Mouse (Mus musculus): Measurements from ENCODE around the gene Ric1. TPM values are rescaled to one million over a fixed set of nuclear protein-coding genes. Genes with fewer than 3 reads are reported as not detected.

Gene Ric1
- total RNA-seq, 4 experiments from 2014 or later = 35.9 to 48.6 (median 44.7) TPM

DNA sequence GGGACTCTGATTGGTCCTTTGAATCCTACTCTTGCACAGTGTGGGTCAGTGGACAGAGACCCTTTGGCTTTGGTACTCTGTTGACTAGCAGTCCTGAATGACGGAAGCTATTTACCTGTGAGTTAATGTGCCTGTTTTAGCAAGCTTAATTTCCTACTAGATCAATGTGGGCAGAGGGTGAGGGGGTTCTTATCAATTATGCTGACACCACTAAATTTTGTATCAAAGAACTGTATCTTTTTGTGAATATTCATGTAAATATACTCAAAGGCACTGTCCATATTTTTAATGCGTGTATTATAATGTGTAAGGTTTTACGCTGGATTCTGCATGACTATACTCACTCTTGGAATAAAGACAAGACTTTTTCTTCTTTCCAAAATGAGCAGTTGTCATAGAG is 82.6 kb downstream of the Ric1 start:
- DNase-seq (ENCODE audit: low spot score in 2 of 2) = no peak

GRCm38 (mm10) chr19:29607521-29607920 is 85.4 kb downstream of the Ric1 start:
- DNase-seq (ENCODE audit: low spot score in 2 of 2) = no peak

- no peak for DNase-seq (ENCODE audit: low spot score in 2 of 2)
These were observed 86.1 kb downstream of the Ric1 start for GRCm38 (mm10) chr19:29608212-29608611.

GRCm38 (mm10) chr19:29610907-29611306 is 88.8 kb downstream of the Ric1 start:
- no peak for DNase-seq (ENCODE audit: low spot score in 2 of 2)

DNA sequence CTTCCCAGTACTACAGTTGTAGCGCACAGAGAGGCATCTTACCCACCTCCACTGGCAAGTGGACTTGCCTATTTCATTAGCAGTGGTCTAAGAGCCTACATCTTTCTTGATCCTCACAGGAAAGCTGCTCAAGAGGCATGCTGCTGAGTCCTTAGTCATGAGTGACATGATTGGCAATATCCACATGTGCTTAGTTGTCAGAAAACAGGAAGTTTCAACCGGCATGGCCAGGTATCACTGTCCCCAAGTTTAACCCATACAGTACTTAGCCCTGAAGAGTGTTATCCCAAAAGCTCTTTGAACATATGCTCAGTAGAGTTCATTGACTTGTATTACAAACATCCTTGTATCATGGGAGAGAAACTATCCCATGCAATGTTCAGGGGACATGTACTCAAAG is 90.0 kb downstream of the Ric1 start:
- no peak for DNase-seq (ENCODE audit: low spot score in 2 of 2)

GRCm38 (mm10) chr19:29641055-29641454 is 119.0 kb downstream of the Ric1 start:
- no peak for DNase-seq (ENCODE audit: low spot score in 2 of 2)

DNA sequence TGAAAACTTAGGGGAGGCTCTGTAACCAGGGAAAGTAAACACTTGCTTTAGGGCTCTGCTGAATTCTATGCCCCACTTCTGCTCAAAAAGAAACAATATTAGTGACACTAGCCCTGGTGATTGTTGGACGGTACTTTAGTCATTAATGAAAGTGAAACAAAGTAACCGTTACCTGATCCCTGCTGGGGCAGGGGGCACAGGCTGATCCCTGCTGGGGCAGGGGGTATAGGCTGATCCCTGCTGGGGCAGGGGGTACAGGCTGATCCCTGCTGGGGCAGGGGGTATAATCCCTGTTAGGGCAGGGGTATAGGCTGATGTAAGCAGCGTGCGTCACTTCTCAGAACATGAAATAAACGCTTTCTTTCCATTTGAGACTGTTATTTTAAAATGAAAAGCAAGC is 119.4 kb downstream of the Ric1 start:
- no peak for DNase-seq (ENCODE audit: low spot score in 2 of 2)

GRCm38 (mm10) chr19:29642211-29642610 is 120.1 kb downstream of the Ric1 start:
- no peak for DNase-seq (ENCODE audit: low spot score in 2 of 2)

- no peak for DNase-seq (ENCODE audit: low spot score in 2 of 2)
These were observed 121.3 kb downstream of the Ric1 start for GRCm38 (mm10) chr19:29643194-29643922.

DNA sequence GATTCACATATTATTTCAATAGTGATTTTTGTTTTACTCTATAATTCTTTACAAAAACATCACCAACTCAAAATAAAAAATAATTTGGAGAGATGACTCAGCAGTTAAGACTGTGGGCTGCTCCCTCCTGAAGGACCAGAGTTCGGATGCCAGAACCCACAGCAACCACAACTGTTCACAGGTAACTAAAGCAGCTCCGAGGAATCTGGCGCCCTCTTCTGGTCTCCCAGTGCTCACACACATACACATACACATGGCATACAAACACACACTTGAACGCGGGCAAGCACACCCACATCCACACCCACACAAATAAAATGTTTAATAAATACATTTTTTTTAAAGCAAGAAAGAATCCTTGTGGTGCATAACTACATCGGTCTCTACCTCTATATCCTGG is 122.7 kb downstream of the Ric1 start:
- DNase-seq (ENCODE audit: low spot score in 2 of 2) = no peak

- peak; percentile 93 to 99 for DNase-seq (ENCODE audit: low spot score in 2 of 2)
These were observed 125.8 kb downstream of the Ric1 start, which contains the start of gene Ermp1 for GRCm38 (mm10) chr19:29647651-29648549. TSS of gene Ermp1 (minus strand) at chr19:29648415.

DNA sequence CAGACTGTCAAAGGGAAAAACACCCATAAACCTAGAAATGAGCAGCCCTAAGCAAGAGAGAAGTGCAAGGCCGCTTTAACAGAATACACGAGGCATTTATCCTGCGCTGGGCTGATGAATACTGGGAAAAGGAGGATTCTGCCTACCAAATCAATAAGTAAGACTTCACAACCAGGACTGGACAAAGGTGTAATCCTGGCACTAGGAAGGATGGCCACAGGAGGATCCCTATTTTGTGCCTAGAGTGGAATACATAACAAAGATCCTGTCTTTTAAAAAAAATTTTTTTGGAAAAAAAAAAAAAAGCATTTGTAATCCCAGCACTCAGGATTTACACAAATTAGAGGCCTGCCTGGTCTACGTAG is 126.5 kb downstream of the Ric1 start:
- no peak for DNase-seq (ENCODE audit: low spot score in 2 of 2)

DNA sequence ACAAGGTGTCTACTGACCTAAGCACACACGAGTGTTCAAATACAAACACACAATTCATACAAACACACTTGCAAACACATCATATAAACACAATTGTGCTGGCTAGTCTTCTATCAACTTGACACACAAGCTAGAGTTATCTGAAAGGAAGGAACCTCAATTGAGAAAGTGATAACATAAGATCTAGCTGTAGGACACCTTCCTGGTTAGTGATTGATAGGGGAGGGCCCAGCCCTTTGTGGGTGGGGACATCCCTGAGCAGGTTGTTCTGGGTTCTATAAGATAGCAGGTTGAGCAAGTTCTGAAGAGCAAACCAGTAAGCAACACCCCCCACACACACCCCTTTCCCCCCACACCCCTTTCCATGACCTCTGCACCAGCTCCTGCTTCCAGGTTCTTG is 127.6 kb downstream of the Ric1 start:
- no peak for DNase-seq (ENCODE audit: low spot score in 2 of 2)

DNA sequence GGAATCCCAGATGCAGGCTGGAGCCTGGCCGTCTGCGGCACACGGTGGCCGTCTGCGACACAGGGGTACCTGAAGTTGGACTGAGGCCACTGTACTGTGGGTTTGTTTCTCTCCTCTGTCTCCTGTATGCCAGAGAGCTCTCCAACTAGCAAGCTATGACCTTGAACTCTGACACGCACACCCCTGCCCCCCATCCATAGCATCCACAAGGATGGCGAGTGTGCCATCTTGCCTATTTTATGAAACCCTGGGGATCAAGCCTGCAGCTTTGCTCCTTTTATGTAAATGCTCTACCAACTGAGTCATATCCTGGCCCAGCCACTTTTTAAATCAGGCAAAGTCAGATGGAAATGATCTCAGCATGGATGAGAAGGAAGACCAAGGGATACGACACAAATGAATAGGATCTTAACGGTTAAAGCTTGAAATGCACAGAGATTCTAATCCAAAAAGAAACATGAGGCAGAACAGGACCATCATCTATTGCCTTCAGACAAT is 131.7 kb downstream of the Ric1 start:
- DNase-seq (ENCODE audit: low spot score in 2 of 2) = no peak

- DNase-seq (ENCODE audit: low spot score in 2 of 2) = no peak
These were observed 133.1 kb downstream of the Ric1 start for GRCm38 (mm10) chr19:29655148-29655547.

- DNase-seq (ENCODE audit: low spot score in 2 of 2) = no peak
These were observed 133.9 kb downstream of the Ric1 start for GRCm38 (mm10) chr19:29656029-29656428.

Other genes starting within 250 kb of the Ric1 start
- gene Insl6, start 196.9 kb upstream of the Ric1 start, total RNA-seq (2022) = 1 to 10 TPM in 1 of 4 experiments, under 1 TPM in 2, not detected in 1; 0.94 to 1.3 (median 0.97) TPM
- 1 to 10 TPM; 1.3 to 2.4 (median 1.8) TPM for gene Rln1, start 187.6 kb upstream of the Ric1 start, total RNA-seq (2022)
- gene Plgrkt, start 154.9 kb upstream of the Ric1 start, total RNA-seq (2022) = 10 to 100 TPM; 33.5 to 36.8 (median 34.8) TPM
- 1 to 10 TPM; 1.1 to 4.6 (median 3.2) TPM for gene Cd274, start 154.8 kb upstream of the Ric1 start, total RNA-seq (2022)
- gene Pdcd1lg2, start 111.4 kb upstream of the Ric1 start, total RNA-seq (2022) = under 1 TPM in 2 of 4 experiments, not detected in 2; 0.27 to 0.37 TPM
- 10 to 100 TPM; 50.4 to 55.2 (median 51.1) TPM for gene Ermp1, start 126.1 kb downstream of the Ric1 start, total RNA-seq (2022)
- gene Mlana, start 175.5 kb downstream of the Ric1 start, total RNA-seq (2022) = under 1 TPM in 2 of 4 experiments, not detected in 2; 0.64 to 0.72 TPM

Data from layer of hippocampus, adult 8-10 months (tissue).